Mouse (Mus musculus) v-Abl transformed pro-B cells (cell line): ENCODE results near the gene Pacrg.

Source experiments
- in situ Hi-C, 2 experiments: fragments of 400-800 bp; cut with MboI; formaldehyde crosslinking; loops; one replicate each; pipeline ENCODE4 v1.15.1; 2025; ENCODE audit not compliant: unreplicated experiment in 2 of 2

The Pacrg gene

GRCm38 (mm10) chr17:10464700-10465099, 375.4 kb downstream of the Pacrg start:
- in situ Hi-C loops, result no loop called here

- in situ Hi-C loops, result no loop called here
These were observed 376.5 kb downstream of the Pacrg start for GRCm38 (mm10) chr17:10463626-10464025.

- in situ Hi-C loops, result no loop called here
These were observed 379.2 kb downstream of the Pacrg start for GRCm38 (mm10) chr17:10460916-10461315.

DNA sequence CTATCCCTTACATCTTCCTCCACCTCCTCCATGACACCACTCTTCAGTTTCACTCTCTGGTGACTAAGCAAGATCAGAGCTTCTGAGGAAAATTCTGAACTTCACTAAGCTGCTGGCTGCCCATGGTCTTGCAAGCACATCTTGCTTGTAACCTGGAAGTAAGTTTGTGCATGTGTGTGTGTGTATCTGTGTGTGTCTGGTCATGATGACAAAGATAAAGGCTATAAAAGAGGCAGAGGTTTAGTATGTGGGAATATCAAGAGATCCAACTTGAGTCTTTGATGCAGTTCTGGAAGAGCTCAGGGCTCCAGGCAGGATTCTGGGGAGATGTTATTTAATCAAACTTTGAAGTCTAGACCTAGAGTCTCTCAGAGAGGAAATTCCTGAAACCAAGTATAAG, 381.4 kb downstream of the Pacrg start:
- in situ Hi-C loops, result no loop called here

- in situ Hi-C loops, result no loop called here
These were observed 383.7 kb downstream of the Pacrg start for GRCm38 (mm10) chr17:10456409-10456808.

DNA sequence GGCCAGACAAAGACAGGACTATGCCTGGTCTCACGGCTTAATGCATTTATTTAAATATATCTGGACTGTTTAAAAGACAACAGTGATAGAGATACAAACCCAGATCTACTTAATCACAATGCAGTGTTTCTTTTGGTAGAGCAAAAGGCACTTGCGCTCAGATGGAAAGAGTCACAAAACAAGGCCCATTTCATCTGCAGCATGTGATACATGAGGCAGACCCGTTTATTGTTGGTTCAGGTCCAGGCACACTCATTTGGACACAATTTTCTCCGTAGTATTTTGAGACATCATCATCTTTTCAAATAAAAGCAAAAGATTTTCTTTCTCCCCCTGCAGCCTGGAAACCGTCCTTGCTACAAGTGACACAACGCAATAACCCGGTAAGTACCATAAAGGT, 384.1 kb downstream of the Pacrg start:
- in situ Hi-C loops, result no loop called here

DNA sequence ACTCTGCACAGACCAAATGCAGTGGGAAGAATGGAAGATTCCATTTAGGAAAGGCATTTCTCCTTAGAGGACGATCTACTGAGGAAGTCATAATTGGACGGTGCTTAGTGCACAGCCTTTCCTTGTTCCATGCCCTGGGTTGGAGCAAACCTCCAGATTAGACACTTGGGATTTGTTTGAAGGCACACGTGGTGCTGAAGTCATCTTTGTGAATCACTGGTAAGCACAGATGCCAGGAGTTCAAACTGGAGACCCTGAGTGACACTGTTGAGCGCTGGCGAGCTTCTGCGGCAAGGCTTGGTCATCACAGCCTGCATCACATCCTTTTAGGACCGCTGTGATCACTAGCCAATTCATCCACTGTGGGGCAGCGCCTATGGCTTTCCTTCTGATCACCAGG, 385.7 kb downstream of the Pacrg start:
- in situ Hi-C loops, result no loop called here

DNA sequence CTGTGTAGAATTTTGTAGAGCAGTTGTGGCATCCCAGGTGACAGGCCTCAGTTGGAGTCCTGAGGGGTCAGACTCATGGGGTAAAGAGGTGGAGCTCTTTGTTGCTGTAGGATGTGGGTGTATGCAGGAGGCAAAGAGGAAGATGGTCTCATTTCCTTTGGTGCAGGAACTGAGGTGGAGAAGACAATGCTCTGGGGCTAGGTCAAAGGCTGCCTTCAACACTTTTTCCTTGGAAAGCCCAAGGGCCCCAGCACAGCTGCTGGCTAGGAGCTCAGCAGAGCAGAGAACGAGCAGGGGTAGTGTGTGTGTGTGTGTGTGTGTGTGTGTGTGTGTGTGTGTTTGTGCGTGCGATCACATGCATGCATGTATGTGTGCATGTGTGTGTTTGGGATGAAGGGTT, 387.3 kb downstream of the Pacrg start:
- in situ Hi-C loops, result no loop called here

DNA sequence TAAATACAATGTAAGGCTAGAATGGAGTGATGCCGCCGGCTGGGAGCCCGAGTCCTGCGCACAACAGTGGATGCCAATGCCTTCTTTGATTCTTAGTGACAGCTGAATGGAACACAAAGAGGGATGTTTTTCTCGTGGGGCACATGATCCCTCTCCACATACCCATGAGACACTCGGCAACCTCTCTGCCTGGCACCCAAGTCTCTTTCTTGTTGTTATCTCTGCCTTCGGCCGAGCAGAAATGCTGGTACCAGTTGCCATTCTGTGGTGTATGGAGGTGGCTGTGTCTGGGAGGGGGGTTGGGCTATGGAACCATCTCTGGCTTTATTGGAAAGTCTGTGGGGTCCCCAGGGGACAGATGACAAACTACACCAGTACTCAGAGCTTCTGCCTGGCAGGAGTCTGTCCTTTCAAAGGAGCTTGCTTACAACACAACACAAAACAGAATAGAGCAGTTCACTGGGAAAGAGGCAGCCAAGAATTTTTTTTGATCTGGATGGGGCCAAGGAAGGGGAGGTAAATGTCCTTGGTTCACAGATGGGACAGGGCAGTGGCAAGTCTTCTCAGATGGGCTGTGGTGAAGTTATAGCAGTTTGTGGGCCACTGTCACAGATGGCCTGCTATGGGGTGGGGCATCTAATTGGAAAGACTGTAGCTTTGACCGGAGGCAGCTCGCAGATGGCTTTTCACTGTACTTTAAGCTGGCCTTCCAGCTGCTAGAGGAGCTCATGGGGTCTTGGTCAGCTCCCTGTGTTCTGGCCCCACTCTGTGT, 388.6 kb downstream of the Pacrg start:
- in situ Hi-C loops, result no loop called here

- in situ Hi-C loops, result no loop called here
These were observed 390.3 kb downstream of the Pacrg start for GRCm38 (mm10) chr17:10449800-10450299.

DNA sequence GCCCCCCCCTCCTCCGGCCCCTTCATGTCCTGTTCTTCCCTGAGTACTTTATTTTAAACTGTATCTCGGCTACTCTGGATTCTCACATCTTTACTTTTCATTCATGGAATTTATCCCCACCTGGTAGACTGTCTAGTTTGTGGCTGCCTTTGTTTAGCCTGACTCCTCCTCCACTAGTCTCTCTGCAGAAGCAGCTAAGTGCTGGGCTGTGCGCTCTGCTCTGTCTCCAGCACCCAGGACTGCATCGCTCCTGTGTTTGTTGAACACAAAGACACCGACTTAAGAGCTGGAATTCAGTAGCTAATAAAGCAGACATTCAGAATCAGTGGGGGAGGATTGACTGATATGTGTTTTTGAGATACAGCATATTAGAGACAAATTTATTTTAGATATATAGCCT, 391.7 kb downstream of the Pacrg start:
- in situ Hi-C loops, result no loop called here

DNA sequence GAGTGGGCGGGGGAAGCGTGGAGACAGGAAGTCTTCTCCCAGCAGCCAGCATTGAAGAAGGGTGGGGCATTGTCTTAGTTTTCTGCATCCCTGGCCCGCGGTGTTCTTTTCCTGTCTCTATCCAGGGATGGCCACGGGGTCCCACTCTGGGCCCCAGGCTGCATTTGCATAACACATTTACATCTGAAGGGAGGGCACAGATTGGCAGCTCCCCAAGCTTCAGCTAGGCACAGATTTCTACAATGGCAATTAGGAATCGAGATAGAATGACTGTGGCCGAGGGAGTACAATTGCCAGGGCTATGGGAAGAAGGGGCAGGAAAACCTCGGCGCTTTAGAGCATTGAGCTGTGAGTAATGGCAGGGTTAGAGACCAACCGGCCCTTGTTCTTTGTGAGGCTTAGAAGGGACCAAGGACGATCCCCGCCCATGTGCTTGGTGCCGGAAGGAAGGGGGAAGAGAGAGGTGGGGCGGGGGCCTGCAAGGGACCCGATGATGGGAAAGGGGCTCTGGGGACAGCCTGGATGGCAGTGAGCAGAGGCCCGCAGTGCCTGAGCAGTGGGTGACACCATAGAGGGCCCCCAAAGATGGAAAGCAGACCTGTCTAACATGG, 398.5 kb downstream of the Pacrg start:
- in situ Hi-C loops, result no loop called here

DNA sequence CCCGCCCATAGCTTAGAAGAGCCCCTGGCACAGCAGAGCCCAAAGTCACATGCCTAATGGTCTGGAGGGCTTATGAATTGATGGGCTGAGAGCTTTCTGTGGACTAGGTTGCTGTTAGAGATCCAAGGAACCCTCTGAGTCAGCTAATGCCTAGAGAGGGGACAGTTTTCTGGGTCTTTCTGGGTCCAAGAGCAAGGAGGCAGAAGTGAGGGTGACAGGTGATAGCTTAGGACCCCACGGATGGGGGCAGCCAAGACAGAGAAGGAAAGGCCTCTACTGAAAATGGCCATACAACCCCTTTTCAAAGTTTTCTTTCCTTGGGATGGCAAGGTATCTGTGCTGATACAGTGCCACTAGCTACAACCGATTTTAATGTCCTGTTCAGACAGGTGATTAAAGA, 399.1 kb downstream of the Pacrg start:
- in situ Hi-C loops, result no loop called here

- in situ Hi-C loops, result no loop called here
These were observed 400.3 kb downstream of the Pacrg start for GRCm38 (mm10) chr17:10439815-10440214.

GRCm38 (mm10) chr17:10434867-10435266, 405.2 kb downstream of the Pacrg start:
- in situ Hi-C loops, result no loop called here

DNA sequence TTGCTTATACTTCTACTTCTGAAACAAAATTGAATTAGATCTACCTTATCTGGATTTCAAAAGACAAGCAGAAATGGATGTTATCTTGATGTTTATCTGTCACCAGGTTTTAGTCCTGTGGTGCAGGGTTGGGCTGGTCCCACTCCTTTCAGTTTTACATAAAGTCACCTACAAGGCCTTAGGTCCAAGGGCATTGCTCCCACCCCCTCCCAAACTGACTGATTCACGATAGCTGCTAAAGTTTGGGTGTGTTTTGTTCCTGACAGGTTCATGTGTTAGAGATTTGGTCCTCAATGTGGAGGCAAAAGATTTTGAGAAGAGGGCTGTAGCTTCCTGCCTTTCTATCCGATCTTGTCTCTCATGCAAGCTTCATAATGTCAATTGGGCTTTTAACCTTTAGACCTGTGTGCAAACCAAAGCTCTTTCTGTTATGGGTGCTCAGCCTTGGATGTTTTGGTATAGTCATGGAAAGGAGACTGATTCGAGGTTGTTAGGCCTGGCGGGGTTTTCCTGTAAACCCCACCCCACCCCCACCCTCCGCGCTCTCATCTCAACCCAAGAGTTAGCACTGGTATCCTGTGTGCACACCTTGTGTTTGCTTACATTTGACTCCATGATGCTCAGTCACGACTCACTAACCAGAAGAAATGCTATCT, 407.5 kb downstream of the Pacrg start:
- in situ Hi-C loops, result no loop called here

DNA sequence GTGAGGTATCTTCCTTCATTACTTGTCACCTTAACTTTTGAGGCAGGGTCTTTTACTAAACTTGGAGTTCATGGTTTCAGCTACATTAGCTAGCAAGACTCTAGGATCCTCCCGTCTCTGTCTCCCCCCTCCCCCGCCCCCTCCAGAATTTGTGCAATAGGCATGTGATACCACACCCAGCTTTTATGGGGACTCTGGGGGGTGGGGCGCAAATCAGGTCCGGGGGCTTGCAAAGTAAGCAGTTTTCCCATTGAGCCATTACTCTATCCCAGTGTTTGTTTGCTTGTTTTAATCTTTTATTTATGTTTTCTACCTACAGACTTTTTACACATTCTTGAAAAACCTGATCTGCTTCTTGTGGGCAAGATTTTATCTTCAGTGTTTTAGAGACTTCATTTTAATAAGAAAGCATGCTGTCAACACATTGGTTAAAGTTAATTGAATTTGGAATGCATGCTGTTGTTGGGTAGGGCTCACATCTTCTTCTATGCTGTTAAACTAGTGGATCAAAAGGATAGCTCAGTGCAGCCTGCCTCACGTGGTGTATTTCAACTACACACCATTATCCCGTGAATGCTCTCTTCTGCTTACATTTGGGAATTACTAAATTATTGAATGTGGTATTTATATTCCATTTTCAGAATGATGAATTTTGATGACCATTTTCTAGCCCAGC, 408.1 kb downstream of the Pacrg start:
- in situ Hi-C loops, result no loop called here

DNA sequence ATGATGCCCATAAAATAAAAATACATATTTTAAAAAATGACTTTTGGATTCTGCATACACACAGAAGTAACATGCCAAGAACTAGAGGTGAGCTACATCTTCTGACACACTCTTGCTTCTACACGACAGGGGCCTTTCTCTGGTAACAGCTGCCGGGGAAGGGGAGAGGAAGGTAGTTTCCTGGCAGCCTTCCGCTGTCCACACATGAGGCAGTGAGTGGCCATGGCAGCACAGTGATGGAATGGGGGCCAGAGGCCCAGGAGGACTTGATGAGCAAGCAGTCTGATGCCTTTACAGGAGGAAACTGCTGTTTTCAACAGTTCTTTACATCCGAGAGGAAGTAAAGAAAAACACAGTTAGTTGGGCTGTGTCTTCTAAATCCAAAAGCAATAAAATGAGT, 409.3 kb downstream of the Pacrg start:
- in situ Hi-C loops, result no loop called here

- in situ Hi-C loops, result no loop called here
These were observed 410.7 kb downstream of the Pacrg start for GRCm38 (mm10) chr17:10429406-10429805.

DNA sequence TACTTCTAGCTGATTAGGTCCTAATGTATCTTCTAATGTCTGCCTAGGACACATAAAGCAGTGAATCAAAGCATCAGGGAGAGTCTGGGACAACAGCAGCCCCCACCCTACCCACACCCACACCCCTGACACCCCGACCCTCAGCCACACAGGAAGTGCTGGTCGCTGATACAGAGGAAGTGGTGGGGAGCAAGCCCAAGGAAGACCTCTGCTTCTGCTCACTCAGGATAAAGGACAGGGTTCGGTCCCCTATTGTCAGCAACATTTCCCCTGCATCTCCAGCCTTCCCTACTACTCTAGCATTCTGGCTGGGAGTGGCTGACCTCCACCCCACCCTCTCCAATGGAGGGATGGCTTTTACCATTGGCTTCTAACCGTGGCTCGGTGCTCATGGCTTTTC, 414.8 kb downstream of the Pacrg start:
- in situ Hi-C loops, result no loop called here

DNA sequence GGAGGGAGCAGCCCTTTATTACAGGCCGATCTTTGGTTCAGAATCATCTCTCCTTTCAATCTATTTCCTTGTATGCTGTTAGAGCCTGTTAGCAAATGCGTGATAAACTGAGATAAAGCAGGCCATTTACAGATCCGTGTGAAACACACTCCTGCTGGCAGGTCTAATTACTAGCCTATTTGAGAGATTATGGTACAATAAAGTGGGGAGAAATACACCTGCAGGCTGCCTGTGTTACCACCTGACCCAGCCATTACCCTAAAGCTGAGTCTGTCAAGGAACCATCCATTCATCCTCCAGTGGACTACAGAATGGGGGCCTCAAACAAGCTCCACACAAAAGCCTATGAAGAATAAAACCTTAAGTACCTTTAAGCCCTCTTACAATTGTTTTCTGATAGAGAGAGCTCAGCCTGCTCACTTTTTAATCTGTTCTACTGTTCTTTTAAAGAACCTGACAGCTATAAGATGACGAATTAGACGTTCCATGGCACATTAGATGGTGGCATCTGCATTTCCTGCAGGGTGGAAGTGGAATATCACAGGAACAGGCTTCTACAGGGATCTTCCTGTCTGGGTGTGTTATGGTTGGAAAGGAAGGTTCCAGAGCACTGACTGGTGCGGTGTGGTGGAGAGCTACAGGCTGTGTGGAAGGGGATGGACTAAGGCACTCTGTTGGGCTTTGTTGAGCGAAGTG, 422.4 kb downstream of the Pacrg start:
- in situ Hi-C loops, result no loop called here
